Mouse (Mus musculus): Measurements from ENCODE around the gene Rnf20. TPM values are rescaled to one million over a fixed set of nuclear protein-coding genes. Genes with fewer than 3 reads are reported as not detected.
"Not testable (repeated sequence)": the region's sequence is repeated elsewhere in the genome, so short reads cannot be mapped to it uniquely, and the experiment has no call there.

Rnf20 gene
- polyA plus RNA-seq, 1 experiment from 2014 or later, result 57.4 TPM

GRCm38 (mm10) chr4:49616924-49617323 is 14.9 kb upstream of the Rnf20 start:
- no peak for ATAC-seq (replicated peaks)
- H3K9me3 ChIP-seq, result no peaks in the 10 kb centered on the region
- H3K27ac ChIP-seq, result no peak overlapping the region
- H3K4me1 ChIP-seq, result no peaks in the 10 kb centered on the region
- H3K4me3 ChIP-seq, result no peak overlapping the region
- no peak overlapping the region for H3K4me2 ChIP-seq
- no peaks in the 10 kb centered on the region for H3K27me3 ChIP-seq (replicated peaks)
- H3K9ac ChIP-seq, result no peak overlapping the region
- 93% methylated on average over 10 of the region's 10 CpGs for WGBS
- no peaks in the 10 kb centered on the region for H3K36me3 ChIP-seq (replicated peaks)

DNA sequence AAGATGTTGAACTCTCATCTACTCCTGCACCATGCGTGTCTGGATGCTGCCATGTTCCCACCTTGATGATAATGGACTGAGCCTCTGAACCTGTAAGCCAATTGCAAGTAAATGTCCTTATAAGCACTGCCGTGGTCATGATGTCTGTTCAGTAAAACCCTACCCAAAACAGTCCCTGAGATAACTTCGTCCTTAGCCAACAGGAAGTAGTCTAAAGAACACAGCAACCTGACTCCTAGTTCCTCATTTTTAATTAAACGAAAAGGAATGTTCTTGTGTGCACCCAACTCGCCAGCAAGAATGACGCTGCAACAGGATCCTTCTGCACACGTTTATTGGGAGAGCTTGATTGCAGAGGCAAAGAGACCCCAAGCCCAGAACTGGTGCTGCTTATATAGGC is 11.9 kb upstream of the Rnf20 start:
- H3K4me2 ChIP-seq; H3K4me3 ChIP-seq; H3K27ac ChIP-seq; H3K36me3 ChIP-seq (replicated peaks); H3K9ac ChIP-seq; H3K27me3 ChIP-seq (replicated peaks); H3K4me1 ChIP-seq; H3K9me3 ChIP-seq; ATAC-seq (replicated peaks): not testable (repeated sequence)
- WGBS, result 88% methylated on average over 7 of the region's 7 CpGs

DNA sequence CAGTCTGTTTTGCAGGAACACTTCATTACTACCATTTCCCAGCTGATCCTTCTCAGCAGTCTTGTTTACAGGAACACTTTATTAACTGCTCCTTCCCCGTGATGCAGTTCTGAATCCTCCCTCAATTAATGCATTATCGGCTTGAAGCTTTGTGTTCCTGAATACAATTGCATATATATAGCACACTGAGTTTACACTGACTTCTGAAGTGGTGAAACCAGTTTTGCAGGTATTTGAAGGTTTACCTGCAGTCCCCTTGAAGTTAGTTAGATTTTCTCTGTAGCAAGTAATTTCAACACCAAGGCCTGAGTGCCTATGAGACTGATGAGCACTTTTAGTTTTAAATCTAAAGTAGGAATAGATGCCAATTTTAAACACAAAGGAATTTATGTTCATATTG is 9.5 kb upstream of the Rnf20 start:
- no peaks in the 10 kb centered on the region for H3K4me1 ChIP-seq
- no peak overlapping the region for H3K4me2 ChIP-seq
- no peak for ATAC-seq (replicated peaks)
- 73% methylated on average over 2 of the region's 2 CpGs for WGBS
- no peak overlapping the region for H3K9ac ChIP-seq
- H3K27ac ChIP-seq, result no peak overlapping the region
- no peaks in the 10 kb centered on the region for H3K36me3 ChIP-seq (replicated peaks)
- no peaks in the 10 kb centered on the region for H3K27me3 ChIP-seq (replicated peaks)
- no peak overlapping the region for H3K4me3 ChIP-seq
- no peaks in the 10 kb centered on the region for H3K9me3 ChIP-seq

- Histone ChIP-seq H3K36me3 (replicated peaks) (no peaks in the 10 kb centered on the region), H3K9ac (no peak overlapping the region), H3K4me3 (no peak overlapping the region), H3K9me3 (no peaks in the 10 kb centered on the region), H3K27me3 (replicated peaks) (no peaks in the 10 kb centered on the region), H3K4me2 (no peak overlapping the region), H3K27ac (no peak overlapping the region), H3K4me1 (no peaks in the 10 kb centered on the region)
- no peak for ATAC-seq (replicated peaks)
- WGBS, result 91% methylated on average over 4 of the region's 4 CpGs
Observed at GRCm38 (mm10) chr4:49623916-49624315, 7.9 kb upstream of the Rnf20 start.

- H3K27me3 ChIP-seq (replicated peaks); H3K36me3 ChIP-seq (replicated peaks); H3K4me1 ChIP-seq; H3K4me3 ChIP-seq; H3K27ac ChIP-seq; ATAC-seq (replicated peaks); H3K9ac ChIP-seq; H3K4me2 ChIP-seq; H3K9me3 ChIP-seq: not testable (repeated sequence)
- WGBS, result 87% methylated on average over 4 of the region's 4 CpGs
Observed at GRCm38 (mm10) chr4:49624969-49625368, 6.8 kb upstream of the Rnf20 start.

GRCm38 (mm10) chr4:49626973-49627372 is 4.8 kb upstream of the Rnf20 start:
- peaks cover 2% of the 10 kb centered on the region; the same call in 1 of the 2 replicates for H3K4me1 ChIP-seq
- H3K4me3 ChIP-seq, result no peak overlapping the region
- H3K27ac ChIP-seq, result no peak overlapping the region
- H3K27me3 ChIP-seq (replicated peaks), result no peaks in the 10 kb centered on the region
- no peak for ATAC-seq (replicated peaks)
- H3K36me3 ChIP-seq (replicated peaks), result no peaks in the 10 kb centered on the region
- WGBS, result under 1% methylated on average over 3 of the region's 3 CpGs
- no peak overlapping the region for H3K4me2 ChIP-seq
- H3K9ac ChIP-seq, result no peak overlapping the region
- no peaks in the 10 kb centered on the region for H3K9me3 ChIP-seq

GRCm38 (mm10) chr4:49628941-49629340 is 2.9 kb upstream of the Rnf20 start:
- 71% methylated on average over 5 of the region's 5 CpGs for WGBS
- no peak overlapping the region for H3K9ac ChIP-seq

GRCm38 (mm10) chr4:49632139-49632481 is 304 bp downstream of the Rnf20 start:
- Histone ChIP-seq H3K4me1 (peaks cover 20% of the 10 kb centered on the region), H3K27ac (peak overlapping the region; percentile 91), H3K9ac (peak overlapping the region; percentile 96), H3K9me3 (no peaks in the 10 kb centered on the region), H3K36me3 (replicated peaks) (peaks cover 8% of the 10 kb centered on the region; the same call in 1 of the 2 replicates), H3K27me3 (replicated peaks) (no peaks in the 10 kb centered on the region), H3K4me3 (peak overlapping the region; percentile 97), H3K4me2 (peak overlapping the region; percentile 90)
- no peak for ATAC-seq (replicated peaks)
- WGBS, result under 1% methylated on average over 30 of the region's 30 CpGs

More at GRCm38 (mm10) chr4:49628941-49629340, 2.9 kb upstream of the Rnf20 start:
- ATAC-seq (replicated peaks), result no peak
- H3K9me3 ChIP-seq, result no peaks in the 10 kb centered on the region
- no peaks in the 10 kb centered on the region for H3K36me3 ChIP-seq (replicated peaks)
- H3K27ac ChIP-seq, result no peak overlapping the region
- no peak overlapping the region for H3K4me3 ChIP-seq
- H3K4me2 ChIP-seq, result no peak overlapping the region
- H3K4me1 ChIP-seq, result peaks cover 17% of the 10 kb centered on the region
- no peaks in the 10 kb centered on the region for H3K27me3 ChIP-seq (replicated peaks)

DNA sequence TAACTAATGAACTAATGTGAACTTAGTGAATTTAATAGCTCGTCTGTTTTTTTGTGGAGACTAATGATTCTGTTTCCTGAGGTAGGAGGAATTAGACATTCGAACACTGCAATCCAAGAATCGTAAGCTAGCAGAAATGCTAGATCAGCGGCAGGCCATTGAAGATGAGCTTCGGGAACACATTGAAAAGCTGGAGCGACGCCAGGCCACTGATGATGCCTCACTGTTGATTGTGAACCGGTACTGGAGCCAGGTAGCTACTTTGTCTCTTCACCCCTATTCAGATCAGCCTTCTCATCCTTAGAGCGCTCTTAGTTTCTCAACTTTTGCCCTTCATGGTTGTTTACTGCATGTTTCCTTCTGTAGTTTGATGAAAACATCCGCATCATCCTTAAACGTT is 6.0 kb downstream of the Rnf20 start:
- ATAC-seq (replicated peaks), result no peak
- Histone ChIP-seq H3K36me3 (replicated peaks) (peaks cover 25% of the 10 kb centered on the region), H3K9ac (no peak overlapping the region), H3K4me1 (peaks cover 14% of the 10 kb centered on the region), H3K27ac (no peak overlapping the region), H3K27me3 (replicated peaks) (no peaks in the 10 kb centered on the region), H3K4me3 (no peak overlapping the region), H3K4me2 (no peak overlapping the region), H3K9me3 (no peaks in the 10 kb centered on the region)
- WGBS, result 95% methylated on average over 11 of the region's 11 CpGs

DNA sequence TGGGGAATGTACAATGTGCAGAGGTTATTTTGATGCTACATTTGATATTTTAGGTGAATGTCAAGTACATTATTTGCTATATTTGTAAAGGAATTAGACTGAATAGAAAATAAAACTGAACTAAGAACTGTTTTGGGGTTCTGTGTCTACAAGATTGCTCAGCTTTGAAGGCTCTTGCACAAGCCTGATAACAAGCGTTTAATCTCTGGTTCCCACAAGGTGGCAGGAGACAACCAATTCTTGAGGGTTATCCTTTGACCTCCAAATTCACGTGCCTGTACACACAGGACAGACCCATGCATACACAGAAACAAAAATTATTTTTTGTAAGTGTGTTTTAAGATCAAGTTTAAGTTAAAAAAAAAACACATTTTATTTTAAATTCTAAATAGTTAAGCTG is 8.1 kb downstream of the Rnf20 start:
- Histone ChIP-seq H3K4me1 (no peaks in the 10 kb centered on the region), H3K27me3 (replicated peaks) (no peaks in the 10 kb centered on the region), H3K9ac (no peak overlapping the region), H3K36me3 (replicated peaks) (peaks cover 36% of the 10 kb centered on the region), H3K4me2 (no peak overlapping the region), H3K4me3 (no peak overlapping the region), H3K9me3 (no peaks in the 10 kb centered on the region), H3K27ac (no peak overlapping the region)
- WGBS, result 67% methylated on average over 2 of the region's 2 CpGs
- no peak for ATAC-seq (replicated peaks)

DNA sequence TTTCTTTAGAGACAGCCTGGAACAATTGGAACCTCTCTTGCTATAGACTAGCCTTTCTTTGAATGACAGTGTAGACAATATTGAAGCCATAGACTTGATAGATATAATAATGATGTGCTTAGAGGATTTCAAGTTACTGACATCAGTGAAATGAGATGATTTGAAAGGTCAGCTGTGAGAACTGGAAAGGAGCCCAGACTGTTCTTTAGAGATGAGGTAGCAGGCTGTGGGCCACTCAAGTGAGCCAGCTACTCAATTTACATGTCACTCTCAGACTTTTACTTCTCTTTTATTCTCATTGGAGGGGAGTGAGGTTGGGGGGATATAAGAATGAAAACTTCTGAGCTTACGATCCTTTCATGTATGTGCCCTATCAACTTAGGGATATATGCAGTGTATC is 27.6 kb downstream of the Rnf20 start:
- H3K4me1 ChIP-seq, result no peaks in the 10 kb centered on the region
- peaks cover 26% of the 10 kb centered on the region for H3K36me3 ChIP-seq (replicated peaks)
- no peak for ATAC-seq (replicated peaks)

DNA sequence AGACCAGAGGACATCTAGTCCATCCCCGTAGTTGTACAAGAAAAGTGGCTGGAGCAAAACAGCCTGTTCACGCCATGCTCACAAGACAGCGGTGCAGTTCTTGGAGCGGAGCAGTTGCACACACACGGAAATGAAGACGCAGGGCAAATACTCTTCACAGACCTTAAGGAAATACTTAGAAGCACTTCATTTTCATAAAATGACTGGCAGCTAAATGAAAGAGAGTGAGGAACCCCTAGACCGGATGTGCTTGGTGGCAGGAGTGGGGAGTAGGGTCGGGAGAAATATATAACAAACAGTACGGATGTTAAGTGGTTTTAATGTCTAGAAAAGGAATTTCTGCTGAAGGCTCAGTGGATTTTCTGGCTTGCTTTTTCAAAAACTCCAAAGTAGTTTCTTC is 29.9 kb downstream of the Rnf20 start:
- Histone ChIP-seq H3K9ac (no peak overlapping the region), H3K27me3 (replicated peaks) (no peaks in the 10 kb centered on the region), H3K4me3 (no peak overlapping the region), H3K36me3 (replicated peaks) (peaks cover 14% of the 10 kb centered on the region), H3K4me1 (no peaks in the 10 kb centered on the region), H3K4me2 (no peak overlapping the region), H3K9me3 (no peaks in the 10 kb centered on the region), H3K27ac (no peak overlapping the region)
- 96% methylated on average over 9 of the region's 9 CpGs for WGBS
- ATAC-seq (replicated peaks), result no peak

More for the DNA sequence above, 27.6 kb downstream of the Rnf20 start:
- no peak overlapping the region for H3K9ac ChIP-seq
- H3K9me3 ChIP-seq, result no peaks in the 10 kb centered on the region
- H3K27me3 ChIP-seq (replicated peaks), result no peaks in the 10 kb centered on the region
- no peak overlapping the region for H3K4me3 ChIP-seq
- no peak overlapping the region for H3K27ac ChIP-seq
- H3K4me2 ChIP-seq, result no peak overlapping the region
- WGBS, result 76% methylated on average over 1 of the region's 1 CpGs

GRCm38 (mm10) chr4:49662231-49662630 is 30.4 kb downstream of the Rnf20 start:
- H3K27me3 ChIP-seq (replicated peaks), result no peaks in the 10 kb centered on the region
- no peak overlapping the region for H3K27ac ChIP-seq
- H3K36me3 ChIP-seq (replicated peaks), result peaks cover 10% of the 10 kb centered on the region
- no peaks in the 10 kb centered on the region for H3K4me1 ChIP-seq
- no peak overlapping the region for H3K9ac ChIP-seq
- H3K4me2 ChIP-seq, result no peak overlapping the region
- no peak for ATAC-seq (replicated peaks)
- H3K4me3 ChIP-seq, result no peak overlapping the region
- H3K9me3 ChIP-seq, result no peaks in the 10 kb centered on the region
- WGBS, result 92% methylated on average over 4 of the region's 4 CpGs

DNA sequence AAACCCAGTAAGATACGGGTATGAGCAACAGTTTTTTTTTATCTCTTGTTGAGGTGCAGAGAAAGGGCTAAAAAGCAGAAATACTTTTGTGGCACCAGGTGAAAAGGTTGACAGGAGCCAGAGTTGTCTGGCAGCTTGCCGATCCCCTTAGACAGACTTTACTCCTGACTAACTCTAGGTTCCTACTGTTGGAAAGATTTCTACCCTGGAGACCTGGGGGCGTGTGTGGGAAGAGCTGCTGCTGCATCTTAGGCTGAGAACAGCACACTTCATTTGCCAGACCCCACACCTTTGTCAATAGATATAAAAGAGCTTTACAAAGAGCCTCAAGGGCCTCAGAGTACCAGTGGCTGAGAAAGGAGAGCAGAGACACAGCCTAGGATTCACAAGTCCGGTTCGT is 33.0 kb downstream of the Rnf20 start:
- Histone ChIP-seq H3K9me3 (no peaks in the 10 kb centered on the region), H3K27ac (no peak overlapping the region), H3K27me3 (replicated peaks) (no peaks in the 10 kb centered on the region), H3K4me3 (no peak overlapping the region), H3K4me1 (no peaks in the 10 kb centered on the region), H3K4me2 (no peak overlapping the region), H3K36me3 (replicated peaks) (peaks cover 6% of the 10 kb centered on the region), H3K9ac (no peak overlapping the region)
- no peak for ATAC-seq (replicated peaks)
- WGBS, result 85% methylated on average over 5 of the region's 5 CpGs
